Comparison of ENCODE assay signal across 9 mouse cellular contexts in the genomic region with DNA sequence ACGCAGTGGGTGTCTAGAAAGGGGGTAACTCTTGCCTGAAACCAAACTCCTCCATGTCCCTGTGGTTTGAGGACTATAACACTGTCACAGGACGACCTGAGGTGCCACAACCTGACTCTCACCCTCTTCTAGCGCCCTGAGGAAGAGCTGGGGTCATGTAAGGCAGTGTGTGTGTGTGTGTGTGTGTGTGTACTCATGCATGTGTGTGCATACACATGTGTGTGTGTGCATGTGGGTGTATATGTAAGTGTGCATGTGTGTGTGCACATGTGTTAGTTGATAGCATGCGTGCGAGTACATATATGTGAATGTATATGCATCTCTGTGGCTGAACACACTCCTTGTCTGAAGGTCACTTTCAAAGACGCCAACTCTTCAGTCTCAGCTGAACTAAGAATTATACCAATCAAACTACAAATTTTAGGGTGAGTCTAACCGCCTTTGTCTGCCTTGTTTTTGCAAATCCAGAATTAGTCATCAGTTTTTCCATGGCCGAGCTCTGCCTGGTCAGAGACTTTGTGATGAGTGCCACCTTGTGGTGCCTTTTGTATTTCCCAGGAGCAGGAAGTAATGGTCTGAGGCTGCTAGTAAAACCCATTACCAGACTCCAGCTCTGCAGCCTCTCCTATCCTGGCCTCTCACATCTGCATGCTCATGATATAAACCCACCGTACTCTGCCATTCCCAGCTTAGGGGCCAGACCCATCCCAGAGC. TPM values are rescaled to one million over a fixed set of nuclear protein-coding genes. Genes with fewer than 3 reads are reported as not detected.
A peak's percentile ranks its signal among the peaks of the same experiment; 100 is the strongest.
DNase-seq lines count a peak whose midpoint lies in the region; ATAC-seq lines count a peak whose summit lies in the region.
"Had no signal": no experiment of that assay in that cellular context is flagged by ENCODE, and none has a peak within 500 bp of the region (broad histone marks: within the 10 kb centered on the region; RNA-seq: fewer than 3 reads in every experiment).

No protein-coding gene starts in this region.

- peak; percentile 84 for ATAC-seq in frontal cortex, adult (ENCODE audit: low TSS enrichment)
- peak; percentile 64; the same call in 1 of the 2 replicates for ATAC-seq in hindbrain, embryonic 11.5 days (ENCODE audit: low FRiP score)

- H3K27ac ChIP-seq in hindbrain, embryonic 11.5 days (ENCODE audit: low read depth, low read length): no peak overlapping the region
- H3K27ac ChIP-seq: limb, embryonic 15.5 days had no signal

- H3K4me1 ChIP-seq in hindbrain, embryonic 11.5 days (replicated peaks; ENCODE audit: control insufficient read depth, insufficient read depth, low read length): no peaks in the 10 kb centered on the region

- H3K4me3 ChIP-seq in hindbrain, embryonic 11.5 days (ENCODE audit: low read depth, low read length): no peak overlapping the region
- H3K4me3 ChIP-seq: limb, embryonic 15.5 days had no signal

- no peak overlapping the region for H3K9ac ChIP-seq in hindbrain, embryonic 11.5 days (ENCODE audit: low read depth, low read length)
- H3K9ac ChIP-seq: limb, embryonic 15.5 days had no signal

- peak; percentile 98 for DNase-seq in NIH3T3 (ENCODE audit: low read depth)
- DNase-seq in cerebellum, adult 18-20 months: peak; percentile 67 to 74
- DNase-seq in hindbrain, embryonic 11.5 days (ENCODE audit: low spot score): peak; percentile 84
- DNase-seq in layer of hippocampus, adult 9-11 months: peak; percentile 78
- peak; percentile 81 for DNase-seq in lung, postnatal 25 days (ENCODE audit: low spot score)
- peak; percentile 88 to 92 for DNase-seq in right cerebral cortex, postnatal 10 days (ENCODE audit: low spot score in 2 of 2)
- peak; percentile 89 for DNase-seq in urinary bladder, postnatal 14 days (ENCODE audit: low spot score)

- WGBS in hindbrain, embryonic 11.5 days: 60% methylated on average over 9 of the region's 9 CpGs

- H3K27me3 ChIP-seq in hindbrain, embryonic 11.5 days (ENCODE audit: control insufficient read depth, insufficient read depth, low read length): no peaks in the 10 kb centered on the region
- H3K27me3 ChIP-seq: limb, embryonic 15.5 days had no signal

- no peaks in the 10 kb centered on the region for H3K9me3 ChIP-seq in hindbrain, embryonic 11.5 days (ENCODE audit: control insufficient read depth, low read length)
- H3K9me3 ChIP-seq: limb, embryonic 15.5 days had no signal

- H3K36me3 ChIP-seq in hindbrain, embryonic 11.5 days (ENCODE audit: control insufficient read depth, insufficient read depth, low read length): no peaks in the 10 kb centered on the region
- H3K36me3 ChIP-seq: limb, embryonic 15.5 days had no signal

- H3K4me2 ChIP-seq in hindbrain, embryonic 11.5 days (replicated peaks; ENCODE audit: low read depth, low read length): no peak overlapping the region
- H3K4me2 ChIP-seq: limb, embryonic 15.5 days had no signal

RNA-seq across cellular contexts. Expression of a gene that starts 14.6 kb away (rescaled TPM):
- 195 and 207 TPM in 2 replicates for polyA plus RNA-seq in hindbrain, embryonic 11.5 days (2014; fragmentation: Nextera tagmentation; extraction: Ambion mirVana)
